Mouse (Mus musculus) skeletal muscle tissue, adult 2 months (tissue): Measurements from ENCODE around the gene Setd4.
"Not testable (repeated sequence)": the region's sequence is repeated elsewhere in the genome, so short reads cannot be mapped to it uniquely, and the experiment has no call there.

Experiments
- DNase-seq: peaks from one replicate; pipeline ENCODE4 v3.0.0-alpha.2; 2012; ENCODE audit warnings: low read depth, low spot score

Gene Setd4

DNA sequence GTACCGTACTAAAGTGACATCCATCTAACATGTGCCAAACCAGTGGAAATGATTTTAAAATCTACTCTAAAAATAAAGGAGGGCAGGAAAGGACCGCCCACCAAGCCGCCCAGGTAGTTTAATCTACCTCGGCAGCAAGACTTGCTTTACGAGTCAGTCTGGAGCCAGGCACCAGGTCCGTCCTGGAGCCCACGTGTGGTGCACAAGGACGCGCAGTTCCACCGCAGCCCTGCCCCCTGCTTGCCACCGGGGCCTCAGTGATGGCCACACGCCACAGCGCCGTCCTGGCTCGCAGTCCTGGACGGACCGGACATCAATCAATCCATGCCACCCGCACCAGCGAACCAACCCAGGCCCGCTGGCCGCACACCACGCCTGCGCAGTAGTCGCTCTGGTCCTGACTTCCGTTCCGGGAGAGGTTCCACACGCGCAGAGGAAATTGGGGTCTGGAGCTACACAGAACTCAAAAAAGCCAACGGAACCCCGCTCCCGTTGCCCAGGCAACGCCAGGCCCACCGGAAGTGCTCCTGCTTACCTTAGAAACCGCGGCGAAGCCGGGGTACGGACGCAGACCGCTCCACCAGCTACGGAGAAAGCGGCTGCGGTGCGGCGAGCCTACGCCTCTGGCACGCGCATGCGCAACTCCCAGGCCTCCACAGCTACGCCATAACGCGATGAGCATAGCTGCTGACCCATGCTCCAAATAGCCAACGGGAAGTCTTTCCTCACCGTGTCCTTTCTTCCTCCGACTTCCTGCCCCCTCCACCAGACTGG, at the start of gene Setd4:
TSS of gene Setd4 (minus strand) at position 625 of the 774 bp plus-strand sequence.
- DNase-seq: peak; percentile 97

DNA sequence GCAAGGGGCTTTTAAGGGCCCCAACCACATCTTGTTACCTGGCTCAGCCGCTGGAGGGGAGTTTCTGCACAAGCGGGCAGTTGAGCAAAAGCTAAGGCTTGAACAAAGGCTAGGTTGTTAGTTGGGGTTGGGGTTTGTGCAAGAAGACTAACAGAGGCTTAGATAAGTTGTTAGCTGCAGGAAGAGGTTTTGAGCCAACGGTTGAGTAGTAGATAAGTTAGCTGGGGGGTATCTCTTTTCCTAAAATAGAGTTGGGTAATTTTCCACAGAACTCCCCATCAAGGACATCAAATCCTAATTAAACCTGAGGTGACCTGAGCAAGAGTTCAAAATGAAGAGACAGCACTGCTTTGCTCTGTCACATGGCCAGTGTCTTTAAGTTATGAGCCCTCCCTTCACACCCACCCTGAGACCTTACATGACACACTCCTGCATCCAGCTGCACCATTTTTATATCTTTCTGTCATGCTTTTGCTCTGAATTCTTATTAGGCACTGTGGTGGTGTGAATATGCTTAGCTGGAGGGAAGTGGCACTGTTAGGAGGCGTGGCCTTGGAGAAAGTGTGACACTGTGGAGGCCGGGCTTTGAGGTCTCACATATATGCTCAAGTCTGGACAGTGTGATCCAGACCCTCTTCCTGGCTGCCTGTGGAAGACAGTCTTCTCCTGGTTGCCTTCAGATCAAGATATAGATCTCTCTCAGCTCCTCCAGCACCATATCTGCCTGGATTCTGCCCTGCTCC, 44.7 kb upstream of the Setd4 start:
- DNase-seq: no peak

DNA sequence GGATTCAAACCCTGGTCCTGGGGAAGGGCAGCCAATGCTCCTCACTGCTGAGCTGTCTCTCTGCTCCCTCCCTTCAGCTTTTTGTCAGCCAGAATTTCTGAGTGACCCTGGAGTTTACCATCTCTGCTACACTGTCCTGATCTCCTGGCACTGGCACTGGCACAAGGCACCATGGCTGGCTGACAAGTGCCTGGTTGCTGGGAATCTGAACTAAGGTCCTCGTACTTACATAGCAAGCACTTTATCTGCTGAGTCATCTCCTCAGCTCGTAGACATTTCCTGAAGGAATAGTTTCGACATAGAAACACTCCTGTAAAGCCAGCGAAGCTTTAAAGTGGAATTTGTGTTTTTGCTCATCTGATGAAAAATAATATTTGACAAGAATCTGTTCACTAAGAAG, 40.1 kb upstream of the Setd4 start:
- DNase-seq: no peak

DNA sequence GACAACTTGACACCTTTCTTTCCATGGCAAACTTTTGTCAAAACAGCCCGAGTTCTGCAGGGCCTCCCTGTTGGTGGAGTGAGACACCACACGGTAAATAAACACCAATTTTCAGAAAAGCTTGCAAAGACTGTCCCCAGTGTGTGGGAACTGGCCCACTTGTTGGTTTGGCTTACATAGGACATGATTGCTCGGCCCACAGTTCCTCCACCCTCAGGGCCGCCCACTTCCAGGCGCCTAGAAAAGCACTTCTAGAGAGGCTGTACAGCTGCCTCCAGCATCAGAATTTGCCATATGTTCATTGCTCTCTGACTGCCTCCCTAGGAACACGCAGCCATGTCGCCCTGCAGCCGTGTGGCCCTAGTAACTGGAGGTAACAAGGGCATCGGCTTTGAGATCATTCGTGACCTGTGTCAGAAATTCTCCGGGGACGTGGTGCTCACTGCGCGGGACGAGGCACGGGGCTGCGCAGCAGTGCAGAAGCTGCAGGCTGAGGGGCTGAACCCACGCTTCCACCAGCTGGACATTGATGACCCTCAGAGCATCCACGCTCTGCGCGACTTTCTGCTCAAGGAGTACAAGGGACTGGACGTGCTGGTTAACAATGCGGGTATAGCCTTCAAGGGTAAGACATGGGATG, 24.0 kb upstream of the Setd4 start, which contains the start of gene Gm5678:
TSS of gene Gm5678 (plus strand) at position 337 of the 640 bp plus-strand sequence.
- no peak for DNase-seq

DNA sequence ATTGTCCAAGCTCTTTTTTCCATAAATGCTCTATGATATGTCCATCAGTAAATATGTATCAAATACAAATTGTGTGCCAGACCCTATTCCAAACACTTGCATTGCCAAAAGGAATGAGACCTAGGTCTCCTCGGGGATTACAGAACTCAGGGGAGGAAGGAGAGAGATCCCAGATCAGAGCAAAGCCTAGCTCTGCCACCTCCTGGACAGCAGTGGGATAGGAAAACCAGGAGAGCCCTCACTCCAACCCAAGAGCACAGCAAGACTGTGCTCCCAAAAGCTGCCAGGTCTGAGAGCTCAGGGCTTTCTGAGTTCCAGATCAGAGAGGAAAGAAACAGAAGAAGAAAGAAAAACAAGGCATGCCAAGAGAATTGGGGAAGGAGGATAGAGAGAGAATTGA, 22.9 kb upstream of the Setd4 start:
- no peak for DNase-seq

DNA sequence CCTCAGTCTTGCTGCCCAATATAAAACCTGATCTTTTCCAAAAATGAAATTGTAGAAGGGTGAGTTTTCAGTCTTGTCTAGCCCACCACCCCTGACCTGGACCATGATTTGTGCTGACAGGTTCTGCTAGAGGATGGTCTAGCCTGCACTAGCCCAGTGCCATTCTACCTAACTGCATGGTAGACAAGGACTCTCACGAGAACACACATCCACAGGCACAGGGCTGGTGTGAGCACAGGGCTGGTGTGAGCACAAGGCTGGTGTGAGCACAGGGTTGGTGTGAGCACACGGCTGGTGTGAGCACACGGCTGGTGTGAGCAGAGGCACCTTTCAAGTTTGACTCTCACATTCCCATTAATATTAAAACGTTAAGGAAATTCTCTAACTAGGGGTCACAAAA, 20.8 kb upstream of the Setd4 start:
- no peak for DNase-seq

DNA sequence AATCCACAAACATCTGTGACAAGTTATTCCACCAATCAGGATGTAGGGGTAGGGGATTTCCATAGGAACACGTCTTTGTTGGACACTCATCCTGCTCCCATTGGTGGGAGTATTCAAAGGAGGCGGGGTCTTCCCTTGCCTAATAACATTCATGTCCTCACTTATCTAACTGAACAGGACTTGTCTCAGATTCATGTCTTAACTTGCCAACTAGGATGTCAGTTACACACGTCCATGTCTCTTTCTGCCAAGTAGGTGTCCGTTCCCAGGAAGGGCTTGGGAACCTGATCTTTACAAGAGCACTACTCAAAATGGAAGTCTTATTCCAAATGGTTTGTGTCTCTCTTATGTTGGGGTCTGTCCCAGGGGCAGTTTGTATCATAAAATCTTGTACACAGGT, 19.9 kb upstream of the Setd4 start:
- not testable (repeated sequence) for DNase-seq

DNA sequence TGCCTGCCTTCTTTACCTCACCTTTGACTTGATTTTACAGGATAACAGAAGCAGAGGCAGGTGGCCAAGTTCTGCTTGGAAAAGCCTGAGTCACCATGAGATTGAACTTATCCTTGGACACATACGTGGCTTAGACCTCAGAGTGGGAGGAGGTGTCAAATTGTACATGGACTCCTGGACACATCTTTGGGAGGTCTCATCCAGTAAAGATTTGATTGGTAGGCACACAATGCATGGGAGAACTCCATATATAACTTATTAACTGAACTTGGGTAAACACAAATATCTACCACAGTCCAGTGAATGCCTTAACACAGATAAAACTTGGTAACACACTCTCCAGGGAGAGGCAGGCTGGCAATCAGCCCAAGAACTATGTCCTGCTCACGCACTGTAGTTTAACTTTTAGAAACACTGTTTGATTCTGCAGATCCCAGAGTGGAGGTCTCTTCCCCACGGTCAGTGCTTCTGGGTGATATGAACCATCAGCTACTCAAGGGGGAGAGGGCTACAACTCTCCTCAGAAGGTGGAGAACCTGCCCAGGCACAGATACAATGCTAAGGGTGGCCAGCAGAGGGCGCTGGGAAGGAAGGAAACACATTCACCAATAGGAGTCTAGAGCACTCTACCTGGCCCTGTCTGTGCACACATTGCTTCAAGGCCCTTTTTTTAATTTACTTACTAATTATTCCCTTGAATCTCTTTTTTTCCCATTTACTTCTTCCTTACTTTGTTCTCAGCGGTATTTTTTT, 11.4 kb upstream of the Setd4 start:
- no peak for DNase-seq

DNA sequence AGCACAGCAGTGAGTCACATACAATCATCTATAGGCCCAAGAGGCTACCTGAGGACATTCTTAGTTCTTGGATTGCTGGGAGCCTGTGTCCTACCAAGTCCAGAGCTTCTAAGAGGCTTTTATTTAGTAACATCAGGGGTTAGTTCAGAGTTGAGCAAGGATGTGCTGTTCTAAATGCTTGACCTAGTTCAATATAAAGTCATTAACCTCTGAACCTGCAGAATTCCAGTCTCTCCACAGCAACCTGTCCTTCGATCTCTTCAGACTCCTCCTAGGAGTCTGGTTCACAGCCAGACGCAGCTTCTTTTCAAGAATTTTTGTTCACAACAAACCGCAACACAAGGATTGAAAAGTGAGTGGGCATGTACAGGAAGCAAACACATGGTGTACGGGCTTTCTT, 7.1 kb upstream of the Setd4 start:
- no peak for DNase-seq

DNA sequence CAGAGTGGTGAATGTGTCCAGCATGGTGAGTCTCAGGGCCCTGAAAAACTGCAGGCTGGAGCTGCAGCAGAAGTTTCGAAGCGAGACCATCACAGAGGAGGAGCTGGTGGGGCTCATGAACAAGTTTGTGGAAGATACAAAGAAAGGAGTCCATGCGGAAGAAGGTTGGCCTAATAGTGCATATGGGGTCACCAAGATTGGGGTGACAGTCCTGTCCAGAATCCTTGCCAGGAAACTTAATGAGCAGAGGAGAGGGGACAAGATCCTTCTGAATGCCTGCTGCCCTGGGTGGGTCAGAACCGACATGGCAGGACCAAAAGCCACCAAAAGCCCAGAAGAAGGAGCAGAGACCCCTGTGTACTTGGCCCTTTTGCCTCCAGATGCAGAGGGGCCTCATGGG, 5.9 kb upstream of the Setd4 start:
- no peak for DNase-seq

DNA sequence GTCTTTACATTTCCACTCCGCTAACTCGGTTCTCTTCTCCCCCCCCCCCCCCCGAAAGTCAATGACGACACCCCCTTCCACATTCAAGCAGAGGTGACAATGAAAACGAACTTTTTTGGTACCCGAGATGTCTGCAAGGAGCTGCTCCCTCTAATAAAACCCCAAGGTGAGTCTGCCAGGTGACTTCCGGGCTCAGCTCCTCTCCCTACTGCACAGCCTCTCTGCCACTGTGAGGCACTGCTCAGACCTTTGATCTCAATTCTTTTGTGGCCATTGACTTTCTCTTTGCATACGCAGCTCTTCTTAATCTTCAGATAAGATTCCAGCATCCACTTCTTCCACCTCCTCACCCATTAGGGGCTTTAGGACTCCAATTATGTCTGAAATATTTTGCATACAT, 4.9 kb upstream of the Setd4 start:
- DNase-seq: no peak

DNA sequence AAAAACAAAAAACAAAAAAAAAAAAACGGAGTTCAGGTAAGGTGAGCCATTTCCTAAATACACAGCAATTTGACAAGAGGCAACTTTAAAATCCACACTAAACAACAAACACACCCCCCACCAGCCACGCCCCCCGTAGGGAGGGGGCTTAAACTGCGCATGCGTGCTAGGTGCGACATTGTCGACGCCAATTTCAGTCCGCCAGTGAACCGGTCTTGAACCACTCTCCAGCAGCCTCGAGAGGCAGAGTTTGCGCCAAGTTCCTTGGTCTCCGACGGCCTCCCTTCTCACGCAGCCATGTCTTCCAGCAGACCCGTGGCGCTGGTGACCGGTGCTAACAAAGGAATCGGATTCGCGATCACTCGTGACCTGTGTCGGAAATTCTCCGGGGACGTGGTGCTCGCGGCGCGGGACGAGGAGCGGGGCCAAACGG, 3.8 kb upstream of the Setd4 start:
- DNase-seq: peak; percentile 90

DNA sequence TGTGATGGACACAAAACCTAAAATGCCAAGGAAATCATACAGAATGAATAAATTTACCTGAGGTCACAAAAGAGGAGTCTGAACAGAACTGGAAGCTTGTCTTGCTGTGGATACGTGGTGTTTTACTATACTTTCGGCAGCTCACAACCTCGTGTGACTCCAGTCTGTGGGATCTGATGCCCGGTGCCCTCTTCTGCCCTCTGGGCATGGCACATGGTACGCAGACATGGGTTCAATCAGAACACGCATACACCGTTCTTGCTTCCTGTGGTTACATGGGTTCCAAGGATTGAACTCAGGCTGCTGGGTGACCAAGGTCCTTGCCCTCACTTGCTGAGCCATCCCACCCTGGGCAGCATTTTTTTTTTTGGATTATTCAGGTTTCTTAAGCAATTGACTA, 2.3 kb upstream of the Setd4 start:
- no peak for DNase-seq

DNA sequence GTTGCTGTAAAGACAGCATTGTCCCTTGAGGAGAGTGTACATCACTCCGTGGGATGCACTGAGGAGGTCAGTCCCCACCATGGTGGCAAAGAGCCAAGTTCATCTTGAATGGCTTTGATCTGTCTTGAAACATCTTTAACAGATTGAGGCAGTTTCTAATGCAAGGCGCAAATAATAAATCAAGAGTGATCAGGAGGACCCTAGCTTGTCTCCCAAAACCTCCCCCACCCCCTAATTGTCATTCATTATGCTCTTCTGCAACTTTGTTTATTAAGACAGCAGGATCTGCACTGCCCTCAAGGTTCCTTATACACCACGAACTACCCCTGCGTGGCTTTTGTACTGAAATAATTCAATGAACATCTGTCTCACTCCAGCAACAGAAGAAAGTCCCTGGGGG, 1.7 kb upstream of the Setd4 start, which contains the start of gene Cbr1:
TSS of gene Cbr1 (plus strand) at position 301 of the 400 bp plus-strand sequence.
- DNase-seq: no peak

DNA sequence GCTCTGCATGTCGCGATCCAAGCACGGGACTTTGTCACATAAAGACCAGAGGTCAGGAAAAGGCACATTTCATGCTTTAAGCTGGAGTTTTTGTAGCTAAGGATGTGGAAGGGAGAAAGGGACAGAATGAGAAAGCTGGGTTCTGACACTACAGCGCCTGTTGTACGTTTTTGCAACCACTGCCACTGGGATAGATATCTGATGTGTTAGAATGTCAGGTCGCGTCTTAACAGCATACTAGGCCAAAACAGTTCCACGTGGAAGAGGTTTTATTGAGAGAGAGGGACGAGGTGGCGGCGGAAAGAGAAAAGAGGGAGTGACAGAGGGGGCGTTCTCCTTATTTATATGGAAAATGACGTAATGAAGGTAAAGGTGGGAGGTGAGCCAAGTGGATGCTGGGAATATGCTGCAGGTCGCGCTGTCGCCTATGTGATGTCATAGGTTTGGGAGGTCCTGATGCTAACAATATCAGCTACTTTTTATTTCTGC, 662 bp upstream of the Setd4 start:
- no peak for DNase-seq

DNA sequence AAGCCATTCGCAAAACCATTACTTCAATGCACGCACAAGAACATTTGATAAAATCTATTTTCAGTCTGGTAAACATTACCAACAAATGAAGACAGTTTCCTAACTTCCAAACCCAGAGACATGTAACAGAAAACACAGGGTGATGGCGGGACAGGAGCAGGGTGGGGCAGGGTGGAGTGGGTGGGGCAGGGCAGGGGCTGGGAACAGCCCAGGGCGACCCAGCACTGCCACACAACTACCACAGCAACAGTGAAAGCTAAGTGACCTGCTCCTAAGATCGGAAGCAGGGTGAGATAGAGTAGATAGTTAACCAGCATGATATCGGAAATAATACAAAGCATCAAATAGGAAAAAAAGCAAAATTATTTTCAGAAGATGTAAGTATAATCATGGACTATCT, 4.4 kb downstream of the Setd4 start:
- no peak for DNase-seq

DNA sequence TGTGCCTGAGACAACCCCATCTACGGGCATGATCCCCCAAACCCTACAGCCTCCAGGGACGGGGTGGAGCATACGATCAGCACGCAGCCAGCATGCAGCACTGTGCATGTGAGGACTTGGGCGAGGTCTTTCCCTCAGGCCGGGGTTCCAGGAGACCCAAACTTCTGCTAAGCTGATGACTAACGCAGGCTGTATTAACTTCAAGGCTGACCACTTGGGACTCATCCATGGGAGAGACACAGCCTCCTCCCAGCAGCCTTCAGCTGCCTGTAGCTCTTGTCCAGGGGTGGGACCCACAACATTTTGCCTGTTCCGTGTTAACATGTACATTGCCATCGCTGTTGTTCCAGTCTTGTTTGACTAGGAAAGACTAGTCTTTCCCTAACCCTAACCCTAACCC, 6.3 kb downstream of the Setd4 start:
- DNase-seq: no peak

DNA sequence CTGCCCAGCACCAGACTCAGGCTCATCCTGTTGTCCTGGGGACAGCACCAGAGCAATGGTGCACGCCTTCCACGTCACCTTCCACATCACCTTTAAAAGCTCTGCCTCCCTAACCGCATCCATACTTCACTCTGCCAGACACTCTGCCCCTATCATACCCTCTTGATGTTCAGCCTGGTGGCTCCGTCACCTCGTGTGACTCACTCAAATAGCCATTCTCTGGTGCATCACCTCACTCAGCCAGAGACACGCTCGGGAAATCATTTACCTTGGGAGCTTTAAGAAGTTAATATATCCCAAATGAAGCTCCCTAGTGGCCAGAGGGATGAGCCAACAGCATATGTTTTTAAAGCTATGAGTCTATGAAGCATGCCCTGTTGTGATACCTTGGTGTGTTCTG, 7.1 kb downstream of the Setd4 start:
- DNase-seq: no peak

DNA sequence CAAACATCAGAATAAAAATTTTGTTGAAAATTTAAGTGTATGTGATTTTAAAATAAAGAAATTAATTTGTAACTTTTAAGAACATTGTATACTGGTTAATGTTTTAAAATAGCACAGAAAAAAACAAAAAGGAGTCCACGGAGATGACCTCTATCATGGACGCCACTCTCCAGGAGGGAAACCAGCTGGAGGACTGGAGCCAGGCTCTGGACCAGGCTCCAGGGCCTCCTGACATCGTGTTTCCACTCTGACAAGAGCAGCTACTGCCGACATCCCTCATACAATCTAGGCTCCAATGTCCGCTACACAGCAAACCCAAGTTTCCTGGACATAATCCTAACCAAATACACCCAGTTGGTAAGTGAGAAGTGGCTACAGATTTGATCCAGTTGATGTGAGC, 8.1 kb downstream of the Setd4 start:
- DNase-seq: no peak

DNA sequence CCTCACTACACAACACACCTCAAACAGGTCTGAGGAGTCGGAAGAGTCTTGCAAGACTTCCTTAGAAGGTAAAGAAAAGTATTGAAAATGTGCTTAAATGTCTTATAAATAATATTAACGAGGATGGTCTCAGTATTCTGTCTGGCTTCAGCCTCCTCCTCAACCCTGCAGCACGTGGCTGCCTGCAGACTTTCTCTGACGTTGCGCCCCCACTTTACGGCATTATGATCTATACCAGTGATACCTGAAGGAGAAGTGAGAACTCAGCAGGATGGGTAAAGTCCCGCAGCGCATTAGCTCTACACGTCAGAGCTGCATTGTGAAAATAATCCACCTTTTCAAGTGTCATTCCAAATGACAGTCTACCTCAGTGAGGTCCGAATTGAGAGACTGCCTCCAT, 9.4 kb downstream of the Setd4 start:
- DNase-seq: no peak

DNA sequence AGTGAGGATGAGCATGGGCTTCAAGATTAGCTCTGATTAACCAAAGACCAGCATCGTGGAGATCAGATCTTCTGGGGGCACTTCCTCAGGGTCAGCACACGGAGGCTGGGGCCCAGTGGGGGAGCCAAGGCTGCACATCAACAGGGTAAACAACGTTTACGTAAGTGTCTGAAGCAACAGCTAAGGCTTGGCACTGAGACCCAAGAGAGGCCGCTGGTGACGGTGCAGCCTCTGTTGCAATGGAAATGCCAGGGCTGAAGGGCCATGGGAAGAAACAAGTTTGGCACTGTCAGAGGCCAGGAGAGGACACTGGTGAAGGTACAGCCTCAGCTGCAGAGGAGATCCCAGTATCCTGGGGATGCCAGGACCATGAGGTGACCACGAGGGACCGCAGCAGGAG, 10.5 kb downstream of the Setd4 start:
- DNase-seq: no peak

DNA sequence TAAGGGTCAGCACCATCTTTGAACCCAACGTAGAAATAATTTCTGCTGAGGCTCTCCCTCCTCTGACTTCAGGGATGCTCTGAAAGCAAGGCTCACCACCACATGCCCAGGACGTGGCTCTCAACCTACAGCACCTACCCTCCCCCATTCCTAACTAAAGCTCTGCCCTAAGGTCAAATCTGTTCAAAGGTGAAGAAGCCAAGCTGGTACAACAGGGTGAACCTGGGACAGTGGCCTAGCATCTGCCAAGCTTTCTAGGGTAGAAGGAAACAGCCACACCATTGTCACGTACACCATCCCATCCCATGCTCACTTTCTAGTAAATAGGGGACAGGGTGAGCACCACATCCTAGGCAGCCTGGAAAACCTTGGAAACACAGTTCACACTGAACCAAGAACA, 11.2 kb downstream of the Setd4 start:
- no peak for DNase-seq
